Mouse (Mus musculus) myocyte (in vitro differentiated cells): ENCODE measurements around the gene C1qb. TPM values are rescaled to one million over a fixed set of nuclear protein-coding genes. Genes with fewer than 3 reads are reported as not detected.

Source experiments
- H3K27me3 ChIP-seq: one replicate; pipeline ENCODE4 v1.6.1; 2011; ENCODE audit not compliant: control insufficient read depth, insufficient read depth, insufficient read length
- H3K36me3 ChIP-seq: one replicate; pipeline ENCODE4 v1.6.1; 2011; ENCODE audit not compliant: control insufficient read depth, insufficient read depth
- H3K4me2 ChIP-seq: one replicate; pipeline ENCODE4 v1.6.1; 2011; ENCODE audit warnings: low read depth, control low read depth
- H3K4me3 ChIP-seq: one replicate; pipeline ENCODE4 v1.5.1; 2011; ENCODE audit warnings: mild to moderate bottlenecking, control low read depth, moderate library complexity
- H3K79me2 ChIP-seq: one replicate; pipeline ENCODE4 v1.6.1; 2011; ENCODE audit not compliant: control insufficient read depth, insufficient read depth
- H3ac ChIP-seq: one replicate; pipeline ENCODE4 v1.6.1; 2011; ENCODE audit not compliant: control insufficient read depth, insufficient read length
- CEBPB ChIP-seq: IDR thresholded peaks from 2 replicates; pipeline ENCODE4 v1.6.1; 2011; ENCODE audit warnings: mild to moderate bottlenecking, moderate library complexity; ENCODE audit not compliant: poor library complexity, insufficient read depth, severe bottlenecking
- E2F4 ChIP-seq: IDR thresholded peaks from one replicate; pipeline ENCODE4 v1.6.1; 2011; ENCODE audit warnings: mild to moderate bottlenecking, control low read depth, moderate library complexity; ENCODE audit not compliant: insufficient read depth
- MAX ChIP-seq: IDR thresholded peaks from one replicate; pipeline ENCODE4 v1.6.1; 2011; ENCODE audit warnings: low read depth, mild to moderate bottlenecking, control low read depth
- MYOD1 ChIP-seq, 3 experiments: IDR thresholded peaks; one replicate each; pipeline ENCODE4 v1.6.1; 2011; ENCODE audit warnings: control low read depth in 2 of 3, low read depth in 2 of 3, mild to moderate bottlenecking in 2 of 3, moderate library complexity in 1 of 3; ENCODE audit not compliant: insufficient read length in 2 of 3, control insufficient read depth in 1 of 3
- MYOG ChIP-seq, 3 experiments: IDR thresholded peaks; one replicate each; pipeline ENCODE4 v1.6.1; 2011; ENCODE audit warnings: control low read depth in 2 of 3, low read depth in 2 of 3, mild to moderate bottlenecking in 2 of 3; ENCODE audit not compliant: insufficient read length in 2 of 3, control insufficient read depth in 1 of 3, insufficient read depth in 1 of 3
- POLR2A ChIP-seq: IDR thresholded peaks from one replicate; pipeline ENCODE4 v1.6.1; 2011; ENCODE audit warnings: low read depth, mild to moderate bottlenecking, control low read depth, moderate library complexity; ENCODE audit not compliant: insufficient read length
- POLR2AphosphoS2 ChIP-seq: IDR thresholded peaks from one replicate; pipeline ENCODE4 v1.6.1; 2011; ENCODE audit warnings: low read depth, control low read depth; ENCODE audit not compliant: insufficient read length
- REST ChIP-seq: IDR thresholded peaks from one replicate; pipeline ENCODE4 v1.6.1; 2011; ENCODE audit warnings: mild to moderate bottlenecking, control low read depth, moderate library complexity; ENCODE audit not compliant: insufficient read depth, insufficient read length
- SRF ChIP-seq: IDR thresholded peaks from one replicate; pipeline ENCODE4 v1.6.1; 2011; ENCODE audit warnings: low read depth; ENCODE audit not compliant: control insufficient read depth, insufficient read length
- TCF12 ChIP-seq: IDR thresholded peaks from one replicate; pipeline ENCODE4 v1.6.1; 2011; ENCODE audit warnings: mild to moderate bottlenecking, control low read depth; ENCODE audit not compliant: poor library complexity, insufficient read depth, severe bottlenecking
- TCF3 ChIP-seq: IDR thresholded peaks from one replicate; pipeline ENCODE4 v1.6.1; 2011; ENCODE audit warnings: low read depth, control low read depth; ENCODE audit not compliant: insufficient read length
- USF1 ChIP-seq: IDR thresholded peaks from one replicate; pipeline ENCODE4 v1.6.1; 2011; ENCODE audit warnings: low read depth, mild to moderate bottlenecking, control low read depth, moderate library complexity
- polyA plus RNA-seq: library from polyadenylated mRNA; unstranded; fragments of >200 nt; fragmentation: generic; extraction: Trizol; gene quantifications from one replicate; pipeline ENCODE4 v1.2.1, GENCODE M21; 2012; ENCODE audit warnings: missing spikeins

The C1qb gene
- polyA plus RNA-seq = not detected

DNA sequence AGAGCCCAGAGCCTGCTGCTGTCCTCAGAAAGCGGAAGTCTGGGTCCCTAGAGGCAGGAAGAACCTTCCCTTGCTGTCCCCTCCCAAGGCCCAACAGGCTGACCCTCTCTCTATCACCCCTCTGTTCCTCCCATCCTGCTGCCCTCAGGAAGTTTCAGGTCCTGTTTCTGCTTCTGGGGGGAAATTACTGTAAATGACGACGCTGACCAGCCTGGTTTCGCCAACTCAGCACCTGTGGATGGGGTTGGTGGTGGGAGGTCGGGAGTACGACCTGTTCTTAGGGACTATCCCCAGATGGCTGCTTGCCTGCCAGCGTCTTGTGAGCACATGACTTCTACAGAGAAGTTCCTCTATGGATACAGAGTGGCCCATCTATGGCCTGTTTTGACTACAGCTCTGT is at the start of gene C1qb:
C1qb (minus strand) TSS at position 87 of the 400 bp plus-strand sequence.
- H3K79me2 ChIP-seq = no peaks in the 10 kb centered on the region
- H3K4me3 ChIP-seq = no peak within 1 kb of the TSS
- H3K4me2 ChIP-seq = no peak within 1 kb of the TSS
- H3K36me3 ChIP-seq = no peaks in the 10 kb centered on the region
- peaks cover 65% of the 10 kb centered on the region for H3K27me3 ChIP-seq
- TF ChIP-seq E2F4 = no peak
- no peak for TF ChIP-seq CEBPB
- TF ChIP-seq MAX = no peak
- no peak for TF ChIP-seq POLR2AphosphoS2
- H3ac ChIP-seq = no peak within 1 kb of the TSS

GRCm38 (mm10) chr4:136934746-136935613 is 49.0 kb upstream of the C1qb start:
- no peak overlapping the region for H3K4me2 ChIP-seq
- H3K79me2 ChIP-seq = no peaks in the 10 kb centered on the region
- H3ac ChIP-seq = no peak overlapping the region
- no peaks in the 10 kb centered on the region for H3K36me3 ChIP-seq
- peaks cover 73% of the 10 kb centered on the region for H3K27me3 ChIP-seq
- TF ChIP-seq E2F4 (no peak), TCF3 (no peak), SRF (no peak), POLR2A (no peak), MYOG (IDR thresholded peaks at IDR 0.05; ENCODE audit: control insufficient read depth in 1 of 3, insufficient read depth in 1 of 3, insufficient read length in 2 of 3, low read depth in 2 of 3) (peak in 1 of 3 experiments; percentile 35), POLR2AphosphoS2 (no peak), CEBPB (no peak), MYOD1 (IDR thresholded peaks at IDR 0.05; ENCODE audit: control insufficient read depth in 1 of 3, insufficient read length in 2 of 3, low read depth in 2 of 3) (peak in 1 of 3 experiments; percentile 41), USF1 (no peak), TCF12 (no peak), REST (no peak), MAX (no peak)
- H3K4me3 ChIP-seq = no peak overlapping the region

DNA sequence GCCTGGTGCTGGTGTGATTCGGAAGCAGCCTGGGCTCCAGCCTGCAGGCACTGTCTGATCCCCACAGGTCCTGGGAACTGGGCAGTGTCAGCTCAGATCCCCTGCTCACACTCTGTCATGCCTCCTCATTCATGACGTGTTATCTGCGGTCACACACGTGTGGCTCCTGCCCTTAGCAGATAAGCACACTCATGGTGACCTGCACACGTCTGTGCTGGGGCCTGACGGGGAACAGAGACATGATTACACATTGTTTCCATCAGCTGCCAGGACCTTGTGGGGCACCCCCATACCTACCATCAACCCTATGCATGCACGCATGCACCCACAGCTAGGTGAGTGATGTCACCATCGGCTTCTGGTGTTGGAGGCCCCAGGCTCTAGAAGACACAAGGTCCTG is 44.5 kb upstream of the C1qb start:
- no peaks in the 10 kb centered on the region for H3K79me2 ChIP-seq
- TF ChIP-seq MYOD1 (IDR thresholded peaks at IDR 0.05; ENCODE audit: control insufficient read depth in 1 of 3, insufficient read length in 2 of 3, low read depth in 2 of 3) = no peak
- no peak for TF ChIP-seq E2F4
- TF ChIP-seq CEBPB = no peak
- TF ChIP-seq MAX = no peak
- no peak for TF ChIP-seq REST
- no peak for TF ChIP-seq TCF12
- TF ChIP-seq USF1 = no peak
- TF ChIP-seq SRF = no peak
- TF ChIP-seq POLR2AphosphoS2 = no peak
- TF ChIP-seq TCF3 = no peak
- TF ChIP-seq POLR2A = no peak
- no peak for TF ChIP-seq MYOG (IDR thresholded peaks at IDR 0.05; ENCODE audit: control insufficient read depth in 1 of 3, insufficient read depth in 1 of 3, insufficient read length in 2 of 3, low read depth in 2 of 3)
- no peaks in the 10 kb centered on the region for H3K36me3 ChIP-seq
- no peak overlapping the region for H3ac ChIP-seq
- H3K4me3 ChIP-seq = no peak overlapping the region
- H3K4me2 ChIP-seq = no peak overlapping the region
- H3K27me3 ChIP-seq = peaks cover 46% of the 10 kb centered on the region

GRCm38 (mm10) chr4:136928928-136929327 is 42.9 kb upstream of the C1qb start:
- H3K4me3 ChIP-seq = no peak overlapping the region
- H3K36me3 ChIP-seq = no peaks in the 10 kb centered on the region
- no peak overlapping the region for H3K4me2 ChIP-seq
- TF ChIP-seq POLR2A (no peak), CEBPB (no peak)
- no peak overlapping the region for H3ac ChIP-seq
- H3K79me2 ChIP-seq = no peaks in the 10 kb centered on the region
- H3K27me3 ChIP-seq = peaks cover 46% of the 10 kb centered on the region

GRCm38 (mm10) chr4:136925804-136926203 is 39.8 kb upstream of the C1qb start:
- no peaks in the 10 kb centered on the region for H3K36me3 ChIP-seq
- H3K27me3 ChIP-seq = peaks cover 25% of the 10 kb centered on the region
- H3K4me2 ChIP-seq = no peak overlapping the region
- no peak for TF ChIP-seq POLR2AphosphoS2
- no peak for TF ChIP-seq USF1
- no peak for TF ChIP-seq E2F4
- TF ChIP-seq MYOD1 (IDR thresholded peaks at IDR 0.05; ENCODE audit: control insufficient read depth in 1 of 3, insufficient read length in 2 of 3, low read depth in 2 of 3) = no peak
- no peak for TF ChIP-seq CEBPB
- no peak for TF ChIP-seq MAX
- no peak for TF ChIP-seq SRF
- TF ChIP-seq POLR2A = no peak
- TF ChIP-seq REST = no peak
- H3ac ChIP-seq = no peak overlapping the region
- no peak overlapping the region for H3K4me3 ChIP-seq
- no peaks in the 10 kb centered on the region for H3K79me2 ChIP-seq
